Mouse (Mus musculus) forebrain, embryonic 10.5 days (tissue): ENCODE data around the gene Rbfox3. TPM values are rescaled to one million over a fixed set of nuclear protein-coding genes. Genes with fewer than 3 reads are reported as not detected.

Experiments
- DNase-seq: peaks from one replicate; pipeline ENCODE4 v3.0.0-alpha.2; 2017; ENCODE audit warnings: low spot score; ENCODE audit errors: extremely low spot score
- H3K27ac ChIP-seq: fragments of 300-500 bp; sonication (generic); 2 replicates; pipeline ENCODE4 v1.5.1; 2016; ENCODE audit warnings: mild to moderate bottlenecking
- H3K27me3 ChIP-seq: fragments of 300-500 bp; sonication (generic); 2 replicates; pipeline ENCODE4 v1.6.1; 2016; ENCODE audit warnings: mild to moderate bottlenecking; ENCODE audit not compliant: poor library complexity, severe bottlenecking
- H3K36me3 ChIP-seq: fragments of 300-500 bp; sonication (generic); replicated peaks from 2 replicates; pipeline ENCODE4 v1.6.1; 2016; ENCODE audit warnings: mild to moderate bottlenecking, moderate library complexity
- H3K4me1 ChIP-seq: fragments of 300-500 bp; sonication (generic); 2 replicates; pipeline ENCODE4 v1.6.1; 2016
- H3K4me3 ChIP-seq: fragments of 300-500 bp; sonication (generic); 2 replicates; pipeline ENCODE4 v1.5.1; 2016; ENCODE audit warnings: mild to moderate bottlenecking, moderate library complexity
- H3K9me3 ChIP-seq: fragments of 300-500 bp; sonication (generic); 2 replicates; pipeline ENCODE4 v1.6.1; 2016; ENCODE audit warnings: mild to moderate bottlenecking, moderate library complexity
- WGBS: fragments of 180-500 bp; shearing (Covaris S2); methylation state at CpG from one replicate; pipeline ENCODE4 v1.1.7; 2016; 5-methylcytosine and 5-hydroxymethylcytosine counted together
- polyA plus RNA-seq: library from polyadenylated mRNA; unstranded; fragments of >200 nt; fragmentation: Nextera tagmentation; extraction: Ambion mirVana; gene quantifications from 2 replicates; pipeline ENCODE4 v1.2.1, GENCODE M21; 2016

The Rbfox3 gene
- polyA plus RNA-seq, 1 experiment from 2014 or later: 2.6 TPM

- Histone ChIP-seq H3K4me3 (peak overlapping the region; percentile 38), H3K27ac (no peak overlapping the region; the same call in 1 of the 2 replicates), H3K4me1 (peaks cover 62% of the 10 kb centered on the region), H3K36me3 (no peaks in the 10 kb centered on the region), H3K27me3 (peaks cover 39% of the 10 kb centered on the region), H3K9me3 (no peaks in the 10 kb centered on the region)
- WGBS: 11% methylated on average over 23 of the region's 23 CpGs
- DNase-seq: peak; percentile 86
These were observed 172.3 kb downstream of the Rbfox3 start for GRCm38 (mm10) chr11:118738855-118739832.

- WGBS: 36% methylated on average over 7 of the region's 7 CpGs
- H3K4me3 ChIP-seq: no peak overlapping the region
- H3K9me3 ChIP-seq: no peaks in the 10 kb centered on the region
- peaks cover 30% of the 10 kb centered on the region for H3K27me3 ChIP-seq
- no peak for DNase-seq
- peaks cover 54% of the 10 kb centered on the region for H3K4me1 ChIP-seq
- no peaks in the 10 kb centered on the region for H3K36me3 ChIP-seq
- no peak overlapping the region for H3K27ac ChIP-seq
These were observed 173.1 kb downstream of the Rbfox3 start for GRCm38 (mm10) chr11:118738323-118738722.

GRCm38 (mm10) chr11:118737821-118738220 lies 173.6 kb downstream of the Rbfox3 start:
- WGBS: 72% methylated on average over 3 of the region's 3 CpGs
- peaks cover 25% of the 10 kb centered on the region for H3K27me3 ChIP-seq

GRCm38 (mm10) chr11:118736993-118737392 lies 174.4 kb downstream of the Rbfox3 start:
- Histone ChIP-seq H3K27me3 (peaks cover 17% of the 10 kb centered on the region), H3K4me1 (peaks cover 49% of the 10 kb centered on the region), H3K9me3 (no peaks in the 10 kb centered on the region), H3K27ac (no peak overlapping the region), H3K4me3 (no peak overlapping the region), H3K36me3 (no peaks in the 10 kb centered on the region)
- 84% methylated on average over 4 of the region's 4 CpGs for WGBS
- DNase-seq: no peak

More at GRCm38 (mm10) chr11:118737821-118738220, 173.6 kb downstream of the Rbfox3 start:
- H3K4me3 ChIP-seq: no peak overlapping the region
- DNase-seq: no peak
- H3K4me1 ChIP-seq: peaks cover 52% of the 10 kb centered on the region
- no peak overlapping the region for H3K27ac ChIP-seq
- no peaks in the 10 kb centered on the region for H3K36me3 ChIP-seq
- H3K9me3 ChIP-seq: no peaks in the 10 kb centered on the region

- H3K4me3 ChIP-seq: no peak overlapping the region
- H3K27me3 ChIP-seq: peaks cover under 1% of the 10 kb centered on the region; the same call in 1 of the 2 replicates
- DNase-seq: no peak
- H3K4me1 ChIP-seq: peaks cover 47% of the 10 kb centered on the region
- H3K27ac ChIP-seq: no peak overlapping the region
- H3K36me3 ChIP-seq: no peaks in the 10 kb centered on the region
- WGBS: 90% methylated on average over 5 of the region's 5 CpGs
- no peaks in the 10 kb centered on the region for H3K9me3 ChIP-seq
These were observed 179.7 kb downstream of the Rbfox3 start for GRCm38 (mm10) chr11:118731655-118732054.

GRCm38 (mm10) chr11:118729373-118729772 lies 182.0 kb downstream of the Rbfox3 start:
- H3K4me1 ChIP-seq: peaks cover 38% of the 10 kb centered on the region
- DNase-seq: no peak
- no peaks in the 10 kb centered on the region for H3K36me3 ChIP-seq
- H3K27me3 ChIP-seq: no peaks in the 10 kb centered on the region
- H3K27ac ChIP-seq: no peak overlapping the region
- WGBS: 54% methylated on average over 8 of the region's 8 CpGs
- no peaks in the 10 kb centered on the region for H3K9me3 ChIP-seq
- H3K4me3 ChIP-seq: no peak overlapping the region

- Histone ChIP-seq H3K27ac (no peak overlapping the region), H3K9me3 (no peaks in the 10 kb centered on the region), H3K27me3 (no peaks in the 10 kb centered on the region), H3K36me3 (no peaks in the 10 kb centered on the region), H3K4me3 (no peak overlapping the region), H3K4me1 (peaks cover 38% of the 10 kb centered on the region)
- DNase-seq: no peak
- 79% methylated on average over 12 of the region's 12 CpGs for WGBS
These were observed 182.6 kb downstream of the Rbfox3 start for GRCm38 (mm10) chr11:118728797-118729196.

GRCm38 (mm10) chr11:118728083-118728551 lies 183.3 kb downstream of the Rbfox3 start:
- peaks cover 39% of the 10 kb centered on the region for H3K4me1 ChIP-seq
- H3K9me3 ChIP-seq: no peaks in the 10 kb centered on the region
- H3K36me3 ChIP-seq: no peaks in the 10 kb centered on the region
- 0 out of 2 replicates have a peak overlapping the region, but pooled peaks have one; percentile 12 for H3K27ac ChIP-seq
- H3K4me3 ChIP-seq: no peak overlapping the region
- no peak for DNase-seq
- WGBS: 34% methylated on average over 8 of the region's 8 CpGs
- H3K27me3 ChIP-seq: no peaks in the 10 kb centered on the region

- WGBS: 82% methylated on average over 8 of the region's 8 CpGs
- Histone ChIP-seq H3K36me3 (no peaks in the 10 kb centered on the region), H3K4me3 (no peak overlapping the region), H3K27me3 (no peaks in the 10 kb centered on the region; the same call in 1 of the 2 replicates), H3K4me1 (peaks cover 42% of the 10 kb centered on the region), H3K27ac (no peak overlapping the region), H3K9me3 (no peaks in the 10 kb centered on the region)
- no peak for DNase-seq
These were observed 185.0 kb downstream of the Rbfox3 start for GRCm38 (mm10) chr11:118726430-118726829.

GRCm38 (mm10) chr11:118724423-118724822 lies 187.0 kb downstream of the Rbfox3 start:
- WGBS: 83% methylated on average over 8 of the region's 8 CpGs
- Histone ChIP-seq H3K9me3 (no peaks in the 10 kb centered on the region), H3K27me3 (no peaks in the 10 kb centered on the region; the same call in 1 of the 2 replicates), H3K36me3 (no peaks in the 10 kb centered on the region), H3K4me1 (peaks cover 36% of the 10 kb centered on the region), H3K4me3 (no peak overlapping the region), H3K27ac (no peak overlapping the region)
- DNase-seq: no peak

- Histone ChIP-seq H3K9me3 (no peaks in the 10 kb centered on the region), H3K36me3 (no peaks in the 10 kb centered on the region), H3K4me3 (no peak overlapping the region), H3K27me3 (no peaks in the 10 kb centered on the region; the same call in 1 of the 2 replicates), H3K4me1 (peaks cover 24% of the 10 kb centered on the region), H3K27ac (no peak overlapping the region)
- WGBS: 76% methylated on average over 8 of the region's 8 CpGs
- no peak for DNase-seq
These were observed 188.2 kb downstream of the Rbfox3 start for GRCm38 (mm10) chr11:118723166-118723565.

- H3K27me3 ChIP-seq: no peaks in the 10 kb centered on the region; the same call in 1 of the 2 replicates
- H3K4me3 ChIP-seq: no peak overlapping the region
- no peak overlapping the region for H3K27ac ChIP-seq
- no peaks in the 10 kb centered on the region for H3K9me3 ChIP-seq
- H3K4me1 ChIP-seq: peaks cover 15% of the 10 kb centered on the region
- H3K36me3 ChIP-seq: no peaks in the 10 kb centered on the region
- DNase-seq: no peak
- WGBS: 67% methylated on average over 6 of the region's 6 CpGs
These were observed 189.5 kb downstream of the Rbfox3 start for GRCm38 (mm10) chr11:118721898-118722297.
